Mouse (Mus musculus): ENCODE data around the gene Zfp664.

- TF ChIP-seq CTCF (IDR thresholded peaks at IDR 0.05; ENCODE audit: borderline replicate concordance, insufficient read depth, low read length): no peak
- no peak for TF ChIP-seq POLR2A (IDR thresholded peaks at IDR 0.05; ENCODE audit: low read depth, low read length)
Measured at GRCm38 (mm10) chr5:124840202-124840601, 22.3 kb upstream of the Zfp664 start.
